Mouse (Mus musculus) adrenal gland, postnatal 4 days (tissue): Measurements from ENCODE around the gene Tmem120b. TPM values are rescaled to one million over a fixed set of nuclear protein-coding genes. Genes with fewer than 3 reads are reported as not detected.

ENCODE experiments used
- DNase-seq, 2 experiments: peaks; one replicate each; pipeline ENCODE4 v3.0.0; 2021 to 2022; ENCODE audit warnings: low spot score in 2 of 2, mixed read lengths in 2 of 2
- total RNA-seq, 2 experiments: library from RNA; stranded (reverse); gene quantifications; 2 replicates each; pipeline ENCODE4 v1.2.3; 2021

Gene Tmem120b
- total RNA-seq, 2 experiments from 2014 or later = 11.4 to 12.2 TPM

DNA sequence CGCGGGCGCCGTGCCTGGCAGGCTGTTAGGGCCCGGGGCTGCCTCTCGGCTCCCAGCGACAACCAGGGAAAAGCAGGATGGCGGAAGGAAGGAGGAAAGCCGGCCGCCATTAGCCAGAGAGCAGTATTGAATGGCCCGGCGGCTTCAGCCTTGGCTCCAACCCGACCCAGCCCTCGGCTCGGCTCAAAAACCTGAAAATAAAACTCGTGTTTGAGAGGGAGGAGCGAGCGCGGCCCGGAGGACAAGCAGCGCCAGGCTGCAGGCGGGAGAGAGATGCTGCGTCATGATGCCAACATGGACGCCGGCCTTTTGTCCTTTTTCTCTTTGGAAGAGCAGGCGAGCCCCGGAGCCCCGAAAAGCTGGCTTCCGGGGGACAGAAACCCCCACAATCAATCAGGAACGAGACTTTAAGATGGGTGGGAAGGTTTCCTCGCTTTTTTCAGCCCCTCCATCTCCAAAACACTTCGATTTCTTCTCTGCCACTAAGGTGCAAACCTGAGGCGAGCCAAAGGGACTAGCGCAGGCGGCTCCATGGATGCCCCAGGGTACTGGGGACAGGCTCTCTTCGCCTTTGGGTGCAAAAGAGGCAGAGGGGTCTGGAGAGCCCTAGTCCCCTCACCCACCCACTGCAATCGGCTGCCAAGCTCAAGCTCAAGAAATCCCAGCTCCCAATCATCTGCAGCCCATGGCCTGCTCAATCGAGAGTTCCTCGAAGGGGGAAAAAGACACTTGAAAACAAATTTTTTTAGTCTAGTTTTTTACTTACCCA lies 70.9 kb downstream of the Tmem120b start:
- DNase-seq = peak; percentile 58 to 73

GRCm38 (mm10) chr5:123139722-123140627 lies 71.8 kb downstream of the Tmem120b start:
- DNase-seq = no peak

- peak; percentile 78 to 84 for DNase-seq
Measured at GRCm38 (mm10) chr5:123140694-123141554, 72.7 kb downstream of the Tmem120b start.

- DNase-seq = no peak
Measured at GRCm38 (mm10) chr5:123141555-123142160, 73.4 kb downstream of the Tmem120b start.

DNA sequence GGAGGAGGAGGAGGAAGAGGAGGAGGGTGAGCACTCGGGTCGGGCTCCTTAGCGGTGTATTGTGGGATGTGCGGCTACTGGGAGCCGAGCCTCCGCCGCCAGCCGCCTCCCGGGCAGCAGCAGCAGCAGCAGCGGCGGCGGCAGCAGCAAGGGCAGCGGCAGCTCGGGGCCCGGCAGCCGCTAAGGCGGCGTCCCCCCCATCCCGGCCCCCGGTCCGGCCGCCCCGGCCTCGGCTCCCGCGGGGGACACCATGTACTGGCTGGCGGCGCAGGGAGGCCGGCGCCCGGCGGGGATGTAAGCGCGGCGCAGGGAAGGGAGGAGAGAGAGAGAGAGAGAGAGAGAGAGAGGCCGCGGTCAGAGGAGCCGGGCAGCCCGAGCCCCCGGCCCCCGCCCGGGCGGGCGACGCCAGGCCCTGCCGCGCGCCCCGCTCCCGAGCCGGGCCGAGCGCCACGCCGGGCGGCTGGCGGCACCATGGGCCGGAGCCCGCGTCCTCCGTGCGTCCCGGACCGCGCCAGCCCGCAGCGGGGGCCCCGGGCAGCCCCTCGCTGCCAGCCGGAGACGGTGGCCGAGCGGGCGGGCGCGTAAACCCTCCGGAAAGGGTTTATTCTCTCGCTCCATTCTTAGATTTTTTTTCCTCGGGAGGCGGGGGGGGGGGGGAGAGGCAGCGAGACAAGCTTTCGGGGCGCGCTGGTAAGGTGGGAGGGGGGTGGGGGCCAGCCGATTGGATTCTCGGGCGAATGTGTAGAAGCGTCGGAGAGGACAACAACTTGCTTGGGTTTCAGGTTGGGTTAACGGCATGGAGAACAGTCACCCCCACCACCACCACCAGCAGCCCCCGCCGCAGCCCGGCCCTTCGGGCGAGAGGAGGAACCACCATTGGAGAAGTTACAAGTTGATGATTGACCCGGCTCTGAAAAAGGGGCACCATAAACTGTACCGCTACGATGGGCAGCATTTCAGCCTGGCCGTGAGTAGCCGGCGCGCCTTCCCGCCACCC lies 74.2 kb downstream of the Tmem120b start, which contains the start of gene Setd1b:
Gene Setd1b, plus strand, starts transcription at position 33 of the 997 bp plus-strand sequence.
- DNase-seq = no peak

DNA sequence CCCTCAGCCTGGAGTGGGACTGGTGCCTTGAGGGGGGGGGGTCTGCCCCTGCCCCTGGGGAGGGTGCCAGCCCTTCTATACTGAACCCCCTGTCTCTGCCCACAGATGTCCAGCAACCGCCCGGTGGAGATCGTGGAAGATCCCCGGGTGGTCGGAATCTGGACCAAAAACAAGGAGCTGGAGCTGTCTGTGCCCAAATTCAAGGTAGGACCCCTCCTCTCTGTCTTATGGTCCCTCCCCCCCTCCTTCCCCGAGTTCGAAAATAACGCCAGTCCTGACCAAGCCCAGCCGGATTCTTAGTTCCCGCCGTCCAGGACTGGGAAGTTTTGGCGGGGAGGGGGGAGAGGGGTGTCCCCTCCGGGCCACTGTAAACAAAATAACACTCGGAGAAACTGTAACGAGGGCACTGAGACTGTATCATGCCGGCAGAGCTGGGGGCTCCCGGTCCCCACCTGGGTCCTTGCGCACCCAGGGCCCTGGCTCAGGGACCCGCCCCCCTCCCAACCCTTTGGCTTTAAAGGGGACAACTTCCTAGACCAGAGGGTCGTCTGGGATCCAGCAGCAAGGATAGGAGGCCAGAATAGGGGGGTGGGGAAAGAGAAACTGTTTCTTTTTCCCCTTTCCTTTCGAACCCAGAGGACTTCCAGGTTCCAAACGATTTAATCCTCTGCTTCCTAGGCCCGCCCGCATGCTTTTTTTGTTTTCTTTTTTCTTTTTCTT lies 75.2 kb downstream of the Tmem120b start:
- no peak for DNase-seq

- no peak for DNase-seq
Measured at GRCm38 (mm10) chr5:123143971-123144745, 75.9 kb downstream of the Tmem120b start.

GRCm38 (mm10) chr5:123144746-123145590 lies 76.8 kb downstream of the Tmem120b start:
- DNase-seq = no peak

GRCm38 (mm10) chr5:123146357-123146756 lies 78.1 kb downstream of the Tmem120b start:
- DNase-seq = no peak

DNA sequence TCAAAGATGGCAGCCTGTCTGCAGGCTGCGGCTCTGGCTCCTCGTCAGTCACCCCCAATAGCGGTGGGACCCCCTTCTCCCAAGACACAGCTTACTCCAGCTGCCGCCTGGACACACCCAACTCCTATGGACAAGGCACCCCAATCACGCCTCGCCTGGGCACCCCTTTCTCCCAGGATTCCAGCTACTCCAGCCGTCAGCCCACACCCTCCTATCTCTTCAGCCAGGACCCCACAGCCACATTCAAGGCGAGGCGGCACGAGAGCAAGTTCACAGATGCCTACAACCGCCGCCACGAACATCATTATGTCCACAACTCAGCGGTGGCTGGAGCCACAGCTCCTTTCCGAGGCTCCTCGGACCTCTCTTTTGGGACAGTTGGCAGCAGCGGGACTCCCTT lies 79.4 kb downstream of the Tmem120b start:
- no peak for DNase-seq

GRCm38 (mm10) chr5:123148073-123148722 lies 80.0 kb downstream of the Tmem120b start:
- no peak for DNase-seq

- DNase-seq = peak; percentile 81 to 84
Measured at GRCm38 (mm10) chr5:123149451-123150400, 81.5 kb downstream of the Tmem120b start.

- no peak for DNase-seq
Measured at GRCm38 (mm10) chr5:123150641-123151040, 82.4 kb downstream of the Tmem120b start.

DNA sequence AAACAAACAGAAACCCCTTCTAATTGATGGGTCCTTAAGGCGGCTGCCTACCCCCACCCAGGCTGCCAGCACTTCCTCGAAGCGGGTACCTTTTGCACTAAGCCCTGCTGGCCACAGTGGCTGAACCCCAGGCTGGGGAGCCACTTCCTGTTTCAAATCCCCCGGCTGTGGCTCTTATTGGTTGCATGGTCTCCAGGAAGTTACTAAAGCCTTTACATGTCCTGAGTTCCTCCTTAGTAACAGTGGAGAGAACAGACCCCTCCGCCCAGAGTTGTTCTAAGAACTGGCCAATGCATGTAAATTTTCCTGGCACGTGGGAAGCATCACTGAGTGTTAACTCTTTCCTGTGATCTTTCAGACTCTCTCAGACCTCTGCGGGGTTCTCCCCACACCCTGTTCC lies 82.9 kb downstream of the Tmem120b start:
- no peak for DNase-seq

DNA sequence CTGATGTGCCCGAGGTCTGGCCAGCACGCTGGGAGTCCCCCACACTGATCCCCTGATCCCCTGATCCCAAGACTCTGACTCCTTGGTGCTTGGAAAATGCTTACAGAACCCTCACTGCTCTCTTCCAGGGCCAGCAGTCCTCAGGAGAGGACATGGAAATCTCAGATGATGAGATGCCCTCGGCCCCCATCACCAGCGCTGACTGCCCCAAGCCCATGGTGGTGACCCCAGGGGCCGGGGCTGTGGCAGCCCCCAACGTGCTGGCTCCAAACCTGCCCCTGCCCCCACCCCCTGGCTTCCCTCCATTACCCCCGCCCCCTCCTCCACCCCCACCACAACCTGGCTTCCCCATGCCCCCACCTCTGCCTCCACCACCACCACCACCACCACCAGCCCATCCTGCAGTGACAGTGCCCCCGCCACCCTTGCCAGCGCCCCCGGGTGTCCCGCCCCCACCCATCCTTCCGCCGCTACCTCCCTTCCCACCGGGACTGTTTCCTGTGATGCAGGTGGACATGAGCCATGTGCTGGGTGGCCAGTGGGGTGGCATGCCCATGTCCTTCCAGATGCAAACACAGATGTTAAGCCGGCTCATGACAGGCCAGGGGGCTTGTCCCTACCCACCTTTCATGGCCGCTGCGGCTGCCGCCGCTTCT lies 83.6 kb downstream of the Tmem120b start:
- no peak for DNase-seq
